Mouse (Mus musculus) E14TG2a.4 (cell line): Measurements from ENCODE around the gene Fam172a.

ENCODE experiments used
- CTCF ChIP-seq: conservative IDR thresholded peaks from 2 replicates; pipeline ENCODE4 v1.5.1; 2014; ENCODE audit warnings: low read length
- NANOG ChIP-seq: IDR thresholded peaks from 2 replicates; pipeline ENCODE4 v1.6.1; 2014; ENCODE audit warnings: borderline replicate concordance, low read length, mixed read lengths
- POU5F1 ChIP-seq: IDR thresholded peaks from 2 replicates; pipeline ENCODE4 v1.6.1; 2014; ENCODE audit warnings: low read length, borderline replicate concordance

DNA sequence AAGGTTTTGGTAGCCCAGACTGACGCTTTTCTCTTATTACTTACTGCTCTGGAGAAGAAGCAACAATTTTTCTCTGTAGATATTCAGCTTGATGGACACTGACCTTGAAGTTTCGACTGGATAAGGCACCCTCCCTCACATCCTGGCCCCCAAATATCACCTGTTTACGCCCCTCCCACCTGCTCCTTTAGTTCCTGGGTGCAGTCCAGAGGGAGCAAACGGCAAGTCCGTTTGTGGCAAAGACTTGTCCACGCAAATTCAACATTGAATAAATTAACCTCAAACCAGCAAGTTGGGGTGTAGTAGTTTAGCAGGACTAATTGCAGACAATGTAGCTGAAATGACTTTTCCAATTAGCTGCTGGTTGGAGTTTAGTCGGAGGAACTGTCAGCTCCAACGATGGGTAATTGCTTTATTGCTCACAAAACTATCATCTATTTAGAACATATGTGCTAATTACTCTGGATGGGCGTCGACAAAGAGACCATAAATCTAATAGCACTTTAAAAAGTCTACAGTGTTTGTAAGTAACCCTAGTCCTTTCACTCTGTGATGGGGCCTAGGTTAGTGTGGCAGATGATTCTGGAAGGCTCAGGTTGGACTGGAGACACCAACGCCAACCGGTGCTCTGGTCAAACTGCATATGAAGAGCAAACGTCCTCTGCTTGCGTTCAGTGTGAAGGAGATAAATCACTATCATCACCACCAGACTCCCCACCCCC, 507.0 kb downstream of the Fam172a start:
- TF ChIP-seq CTCF (no peak), NANOG (no peak), POU5F1 (no peak)
